In the genomic region with DNA sequence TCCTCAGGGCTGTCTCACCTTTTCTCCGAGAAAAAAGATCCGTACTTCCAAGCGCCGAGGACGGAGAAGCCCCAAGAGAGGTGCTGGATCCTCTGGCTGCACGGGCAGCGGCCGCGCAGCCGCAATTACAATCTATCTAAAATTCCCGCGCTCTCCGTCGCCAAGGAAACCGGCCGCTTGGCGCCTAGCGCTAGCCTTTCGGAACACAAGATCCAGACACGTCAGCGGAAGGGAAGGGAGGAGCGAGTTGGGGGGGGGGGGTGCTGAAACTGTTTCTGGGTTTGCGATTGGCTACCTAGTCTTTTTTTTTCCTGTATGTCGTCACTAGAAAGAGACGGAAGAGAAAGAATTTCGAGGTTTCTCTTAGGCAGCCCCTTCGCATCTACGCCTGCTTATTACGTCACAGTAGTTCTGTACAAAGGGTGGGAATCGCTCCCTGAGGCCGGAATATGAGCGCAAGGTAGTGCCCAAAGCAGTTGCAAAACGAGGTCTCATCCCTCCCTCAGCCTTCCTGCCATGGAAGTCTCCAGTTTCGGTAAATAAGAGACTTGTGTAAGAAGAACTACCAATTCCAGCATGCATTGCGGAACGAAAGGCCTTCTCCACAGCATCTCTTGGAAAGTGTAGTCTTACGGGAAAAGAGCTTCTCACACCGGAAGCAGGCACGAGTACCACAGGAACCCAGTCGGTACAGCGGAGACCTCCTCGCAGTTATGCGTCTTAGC, we compare ENCODE assay signal across 8 mouse cellular contexts. TPM values are rescaled to one million over a fixed set of nuclear protein-coding genes. Genes with fewer than 3 reads are reported as not detected.
DNase-seq lines count a peak whose midpoint lies in the region; ATAC-seq lines count a peak whose summit lies in the region.

Brca1 (minus strand) TSS at position 205 of the 725 bp plus-strand sequence.
Nbr1 (plus strand) TSS at position 399 of the 725 bp plus-strand sequence.

- WGBS in forebrain, embryonic 14.5 days, result under 1% methylated on average over 43 of the region's 43 CpGs
- WGBS in neural tube, embryonic 15.5 days, result under 1% methylated on average over 43 of the region's 43 CpGs

- peaks cover 18% of the 10 kb centered on the region for H3K36me3 ChIP-seq in forebrain, embryonic 14.5 days (ENCODE audit: control insufficient read depth, insufficient read depth, low read length)
- H3K36me3 ChIP-seq in neural tube, embryonic 15.5 days, result peaks cover 7% of the 10 kb centered on the region; the same call in 1 of the 2 replicates

- peak; percentile 82 for ATAC-seq in forebrain, embryonic 14.5 days
- ATAC-seq in neural tube, embryonic 15.5 days (ENCODE audit: low FRiP score), result peak; percentile 89

- peak within 1 kb of the TSS; percentile 81 for H3K9ac ChIP-seq in forebrain, embryonic 14.5 days (ENCODE audit: low read length)
- H3K9ac ChIP-seq in neural tube, embryonic 15.5 days (replicated peaks), result peak within 1 kb of the TSS; percentile 68

- H3K27ac ChIP-seq in forebrain, embryonic 14.5 days (ENCODE audit: low read depth, low read length), result peak within 1 kb of the TSS; percentile 88
- peak within 1 kb of the TSS; percentile 97 for H3K27ac ChIP-seq in neural tube, embryonic 15.5 days (replicated peaks)

- intact Hi-C loops in heart, postnatal 14 days (cut with DNase I), result loop anchor here (5.0 kb wide), 1 partner anchor 85 kb away; the partner anchor contains the start of gene Vat1

- no peaks in the 10 kb centered on the region for H3K9me3 ChIP-seq in forebrain, embryonic 14.5 days (replicated peaks; ENCODE audit: control insufficient read depth, low read length)
- no peaks in the 10 kb centered on the region for H3K9me3 ChIP-seq in neural tube, embryonic 15.5 days (replicated peaks)

- H3K4me1 ChIP-seq in forebrain, embryonic 14.5 days (ENCODE audit: control insufficient read depth, insufficient read depth, low read length), result peaks cover 21% of the 10 kb centered on the region
- peaks cover 36% of the 10 kb centered on the region for H3K4me1 ChIP-seq in neural tube, embryonic 15.5 days

- H3K4me3 ChIP-seq in forebrain, embryonic 14.5 days (ENCODE audit: low read depth, low read length), result peak within 1 kb of the TSS; percentile 63
- H3K4me3 ChIP-seq in neural tube, embryonic 15.5 days (replicated peaks), result peak within 1 kb of the TSS; percentile 66

- peak; percentile 99 for DNase-seq in ES-CJ7 (ENCODE audit: low read depth, low spot score)
- DNase-seq in cerebellum, adult 11 months, result peak; percentile 83
- DNase-seq in forebrain, embryonic 14.5 days (ENCODE audit: low spot score), result peak; percentile 100
- DNase-seq in heart, postnatal 14 days, result peak; percentile 89 to 95
- DNase-seq in layer of hippocampus, adult 11-12 months (ENCODE audit: low spot score), result peak; percentile 91
- peak; percentile 90 to 94 for DNase-seq in lung, adult 18-20 months
- peak; percentile 93 for DNase-seq in testis, postnatal 14 days (ENCODE audit: low spot score)

- no peaks in the 10 kb centered on the region for H3K27me3 ChIP-seq in forebrain, embryonic 14.5 days (replicated peaks; ENCODE audit: control insufficient read depth, insufficient read depth, low read length)
- H3K27me3 ChIP-seq in neural tube, embryonic 15.5 days (replicated peaks), result no peaks in the 10 kb centered on the region

- peak within 1 kb of the TSS; percentile 89 for H3K4me2 ChIP-seq in forebrain, embryonic 14.5 days (ENCODE audit: low read length)
- peak within 1 kb of the TSS; percentile 79 for H3K4me2 ChIP-seq in neural tube, embryonic 15.5 days

RNA-seq across cellular contexts. Expression of gene Brca1, which starts in this region (rescaled TPM):
- 7.9 and 8.1 TPM in 2 replicates for polyA plus RNA-seq in forebrain, embryonic 14.5 days (2014; fragmentation: Nextera tagmentation; extraction: Ambion mirVana)
- total RNA-seq in heart, postnatal 14 days (2021), result 1 to 10 TPM; 1.2 to 1.7 TPM
- 1.4 and 4.1 TPM in 2 replicates for polyA plus RNA-seq in neural tube, embryonic 15.5 days (2015; fragmentation: Nextera tagmentation; extraction: Ambion mirVana)

RNA-seq across cellular contexts. Expression of gene Nbr1, which starts in this region (rescaled TPM):
- 98.3 and 109 TPM in 2 replicates for polyA plus RNA-seq in forebrain, embryonic 14.5 days (2014; fragmentation: Nextera tagmentation; extraction: Ambion mirVana)
- 100 to 1,000 TPM in 1 of 2 experiments, 10 to 100 TPM in 1; 98.4 to 103 TPM for total RNA-seq in heart, postnatal 14 days (2021)
- 78.7 and 80.3 TPM in 2 replicates for polyA plus RNA-seq in neural tube, embryonic 15.5 days (2015; fragmentation: Nextera tagmentation; extraction: Ambion mirVana)

Comparison
In these comparisons a context has a peak if more than half of its experiments do, and no peak if none do; other contexts are left out.
1. Peak in every context shown above with its lines: DNase-seq, ATAC-seq, H3K4me3 ChIP-seq and H3K27ac ChIP-seq.